Mouse (Mus musculus) layer of hippocampus, adult 9-10 months (tissue): ENCODE data around the gene Rpap1.

Experiments used
- DNase-seq: peaks from one replicate; pipeline ENCODE4 v3.0.0; 2022; ENCODE audit warnings: low spot score

Rpap1 gene

GRCm38 (mm10) chr2:119799181-119799960, 12.0 kb upstream of the Rpap1 start:
- no peak for DNase-seq

- no peak for DNase-seq
Measured at GRCm38 (mm10) chr2:119798246-119798927, 11.1 kb upstream of the Rpap1 start.

GRCm38 (mm10) chr2:119797279-119797783, 10.0 kb upstream of the Rpap1 start, which contains the start of gene Tyro3:
Tyro3 (plus strand) TSS chr2:119797733.
- DNase-seq, result no peak

- no peak for DNase-seq
Measured at GRCm38 (mm10) chr2:119789996-119790395, 2.7 kb upstream of the Rpap1 start.

GRCm38 (mm10) chr2:119767246-119767645, 20.1 kb downstream of the Rpap1 start:
- DNase-seq, result no peak

- no peak for DNase-seq
Measured at GRCm38 (mm10) chr2:119763924-119764323, 23.4 kb downstream of the Rpap1 start.

- no peak for DNase-seq
Measured at GRCm38 (mm10) chr2:119762276-119762675, 25.1 kb downstream of the Rpap1 start.

GRCm38 (mm10) chr2:119760251-119760650, 27.1 kb downstream of the Rpap1 start, which contains the start of gene Ltk:
Ltk (minus strand) TSS chr2:119760431.
- DNase-seq, result no peak

- DNase-seq, result no peak
Measured at GRCm38 (mm10) chr2:119758844-119759835, 28.2 kb downstream of the Rpap1 start.

GRCm38 (mm10) chr2:119758101-119758843, 29.1 kb downstream of the Rpap1 start:
- no peak for DNase-seq

GRCm38 (mm10) chr2:119757601-119758100, 29.7 kb downstream of the Rpap1 start:
- DNase-seq, result no peak

GRCm38 (mm10) chr2:119749260-119749659, 38.1 kb downstream of the Rpap1 start:
- DNase-seq, result no peak

GRCm38 (mm10) chr2:119747554-119747953, 39.8 kb downstream of the Rpap1 start:
- no peak for DNase-seq

GRCm38 (mm10) chr2:119745281-119745680, 42.1 kb downstream of the Rpap1 start:
- no peak for DNase-seq

GRCm38 (mm10) chr2:119744163-119745111, 42.9 kb downstream of the Rpap1 start:
- DNase-seq, result no peak

GRCm38 (mm10) chr2:119743808-119744162, 43.6 kb downstream of the Rpap1 start:
- no peak for DNase-seq

GRCm38 (mm10) chr2:119743176-119743807, 44.0 kb downstream of the Rpap1 start:
- DNase-seq, result no peak

- no peak for DNase-seq
Measured at GRCm38 (mm10) chr2:119742461-119743175, 44.7 kb downstream of the Rpap1 start.
